Mouse (Mus musculus) MEL (cell line): Measurements from ENCODE around the gene B3gnt4. TPM values are rescaled to one million over a fixed set of nuclear protein-coding genes. Genes with fewer than 3 reads are reported as not detected.

ENCODE experiments used
- DNase-seq: peaks from one replicate; pipeline ENCODE4 v3.0.0; 2011; ENCODE audit warnings: low read depth, low spot score
- H3K27ac ChIP-seq: 2 replicates; pipeline ENCODE4 v1.5.1; 2012; ENCODE audit warnings: low read depth, mild to moderate bottlenecking, control low read depth, low read length, moderate library complexity; ENCODE audit not compliant: control insufficient read depth
- H3K27me3 ChIP-seq, 2 experiments: fragments of 150-350 bp in 1 of 2; sonication (generic) in 1 of 2; 2 replicates each; pipeline ENCODE4 v1.6.1; 2012; ENCODE audit warnings: low read length in 2 of 2, mild to moderate bottlenecking in 2 of 2, improper control_type of control experiment in 1 of 2, moderate library complexity in 1 of 2; ENCODE audit not compliant: insufficient read depth in 2 of 2, control insufficient read depth in 1 of 2
- H3K36me3 ChIP-seq, 2 experiments: 2 replicates each; pipeline ENCODE4 v1.6.1; 2012 to 2014; ENCODE audit warnings: low read length in 2 of 2, improper control_type of control experiment in 1 of 2, inconsistent platforms in 1 of 2, mild to moderate bottlenecking in 1 of 2; ENCODE audit not compliant: insufficient read depth in 2 of 2, control insufficient read depth in 1 of 2
- H3K4me1 ChIP-seq, 2 experiments: fragments of 150-350 bp in 1 of 2; sonication (generic) in 1 of 2; 2 replicates each; pipeline ENCODE4 v1.6.1; 2012; ENCODE audit warnings: low read length in 2 of 2, improper control_type of control experiment in 1 of 2, mild to moderate bottlenecking in 1 of 2; ENCODE audit not compliant: insufficient read depth in 2 of 2, control insufficient read depth in 1 of 2
- H3K4me3 ChIP-seq, 2 experiments: fragments of 150-350 bp in 1 of 2; sonication (generic) in 1 of 2; 2 replicates each; pipeline ENCODE4 v1.5.1; 2012; ENCODE audit warnings: low read depth in 2 of 2, low read length in 2 of 2, mild to moderate bottlenecking in 2 of 2, moderate library complexity in 2 of 2, control low read depth in 1 of 2, improper control_type of control experiment in 1 of 2; ENCODE audit not compliant: control insufficient read depth in 1 of 2, insufficient read depth in 1 of 2
- H3K79me2 ChIP-seq: 2 replicates; pipeline ENCODE4 v1.6.1; 2012; ENCODE audit warnings: mild to moderate bottlenecking, low read length, moderate library complexity; ENCODE audit not compliant: control insufficient read depth, poor library complexity, insufficient read depth
- H3K9ac ChIP-seq: 2 replicates; pipeline ENCODE4 v1.6.1; 2012; ENCODE audit warnings: low read depth, mild to moderate bottlenecking, control low read depth, low read length, moderate library complexity; ENCODE audit not compliant: control insufficient read depth, poor library complexity, severe bottlenecking
- H3K9me3 ChIP-seq: fragments of 150-350 bp; sonication (generic); replicated peaks from 2 replicates; pipeline ENCODE4 v1.6.1; 2012; ENCODE audit warnings: mild to moderate bottlenecking, low read length, improper control_type of control experiment, moderate library complexity; ENCODE audit not compliant: insufficient read depth
- CHD2 ChIP-seq: IDR thresholded peaks from 2 replicates; pipeline ENCODE4 v1.6.1; 2011; ENCODE audit warnings: low read length, improper control_type of control experiment
- CTCF ChIP-seq, 3 experiments: IDR thresholded peaks in 2 of 3; conservative IDR thresholded peaks in 1 of 3; 2 replicates each; pipeline ENCODE4 v1.5.1; 2011 to 2012; ENCODE audit warnings: low read length in 3 of 3, low read depth in 2 of 3, mild to moderate bottlenecking in 2 of 3, improper control_type of control experiment in 1 of 3, inconsistent platforms in 1 of 3, mixed read lengths in 1 of 3, moderate library complexity in 1 of 3; ENCODE audit not compliant: control insufficient read depth in 1 of 3, insufficient read depth in 1 of 3, poor library complexity in 1 of 3, severe bottlenecking in 1 of 3
- E2F4 ChIP-seq: IDR thresholded peaks from 2 replicates; pipeline ENCODE4 v1.6.1; 2011; ENCODE audit warnings: low read depth, low read length, improper control_type of control experiment, borderline replicate concordance
- EP300 ChIP-seq, 2 experiments: IDR thresholded peaks; 2 replicates each; pipeline ENCODE4 v1.6.1; 2011; ENCODE audit warnings: improper control_type of control experiment in 2 of 2, low read length in 2 of 2, low read depth in 1 of 2, mild to moderate bottlenecking in 1 of 2
- ETS1 ChIP-seq: IDR thresholded peaks from 2 replicates; pipeline ENCODE4 v1.6.1; 2012; ENCODE audit warnings: low read depth, mild to moderate bottlenecking, inconsistent platforms, low read length, improper control_type of control experiment, moderate library complexity
- GABPA ChIP-seq: IDR thresholded peaks from 2 replicates; pipeline ENCODE4 v1.6.1; 2012; ENCODE audit warnings: low read depth, mild to moderate bottlenecking, inconsistent platforms, low read length, improper control_type of control experiment, moderate library complexity
- HCFC1 ChIP-seq: IDR thresholded peaks from 2 replicates; pipeline ENCODE4 v1.6.1; 2012; ENCODE audit warnings: low read depth, mild to moderate bottlenecking, inconsistent platforms, low read length, improper control_type of control experiment, moderate library complexity
- JUND ChIP-seq: IDR thresholded peaks from 2 replicates; pipeline ENCODE4 v1.6.1; 2011; ENCODE audit warnings: low read depth, mild to moderate bottlenecking, improper control_type of control experiment, low read length
- KAT2A ChIP-seq: conservative IDR thresholded peaks from 2 replicates; pipeline ENCODE4 v1.6.1; 2012; ENCODE audit warnings: low read depth, low read length, improper control_type of control experiment, inconsistent platforms
- MAFK ChIP-seq: IDR thresholded peaks from 2 replicates; pipeline ENCODE4 v1.6.1; 2011; ENCODE audit warnings: low read depth, mild to moderate bottlenecking, low read length, improper control_type of control experiment, borderline replicate concordance
- MAX ChIP-seq: IDR thresholded peaks from 2 replicates; pipeline ENCODE4 v1.6.1; 2011; ENCODE audit warnings: low read length, improper control_type of control experiment
- MEF2A ChIP-seq: IDR thresholded peaks from 2 replicates; pipeline ENCODE4 v1.6.1; 2014; ENCODE audit warnings: low read depth, mild to moderate bottlenecking, inconsistent platforms, low read length, improper control_type of control experiment; ENCODE audit not compliant: poor library complexity, insufficient replicate concordance, severe bottlenecking; ENCODE audit errors: extremely low read depth
- MYB ChIP-seq: IDR thresholded peaks from 2 replicates; pipeline ENCODE4 v1.6.1; 2011; ENCODE audit warnings: mild to moderate bottlenecking, low read depth, low read length, improper control_type of control experiment
- POLR2AphosphoS2 ChIP-seq: IDR thresholded peaks from 2 replicates; pipeline ENCODE4 v1.6.1; 2011; ENCODE audit warnings: low read length, improper control_type of control experiment
- POLR2AphosphoS5 ChIP-seq: IDR thresholded peaks from 2 replicates; pipeline ENCODE4 v1.6.1; 2012; ENCODE audit warnings: low read depth, borderline replicate concordance, mild to moderate bottlenecking, inconsistent platforms, low read length, moderate library complexity, mixed read lengths
- RAD21 ChIP-seq: IDR thresholded peaks from 2 replicates; pipeline ENCODE4 v1.6.1; 2011; ENCODE audit warnings: mild to moderate bottlenecking, low read depth, low read length, improper control_type of control experiment
- RCOR1 ChIP-seq: IDR thresholded peaks from 2 replicates; pipeline ENCODE4 v1.6.1; 2012; ENCODE audit warnings: low read depth, mild to moderate bottlenecking, inconsistent platforms, low read length, improper control_type of control experiment
- SIN3A ChIP-seq: IDR thresholded peaks from 2 replicates; pipeline ENCODE4 v1.6.1; 2012; ENCODE audit warnings: low read length, improper control_type of control experiment, inconsistent platforms
- SMC3 ChIP-seq: IDR thresholded peaks from 2 replicates; pipeline ENCODE4 v1.6.1; 2011; ENCODE audit warnings: low read depth, low read length, improper control_type of control experiment
- TAL1 ChIP-seq: IDR thresholded peaks from 2 replicates; pipeline ENCODE4 v1.6.1; 2012; ENCODE audit warnings: mild to moderate bottlenecking, inconsistent platforms, low read length, moderate library complexity, mixed read lengths
- TCF12 ChIP-seq: IDR thresholded peaks from 2 replicates; pipeline ENCODE4 v1.6.1; 2014; ENCODE audit warnings: low read depth, mild to moderate bottlenecking, inconsistent platforms, low read length, improper control_type of control experiment, moderate library complexity
- ZC3H11A ChIP-seq: IDR thresholded peaks from 2 replicates; pipeline ENCODE4 v1.6.1; 2012; ENCODE audit warnings: low read depth, mild to moderate bottlenecking, inconsistent platforms, low read length, improper control_type of control experiment
- ZKSCAN1 ChIP-seq: IDR thresholded peaks from 2 replicates; pipeline ENCODE4 v1.6.1; 2012; ENCODE audit warnings: low read depth, mild to moderate bottlenecking, inconsistent platforms, low read length, improper control_type of control experiment, moderate library complexity
- ZNF384 ChIP-seq: IDR thresholded peaks from 2 replicates; pipeline ENCODE4 v1.6.1; 2012; ENCODE audit warnings: low read depth, mild to moderate bottlenecking, inconsistent platforms, low read length, improper control_type of control experiment
- polyA plus RNA-seq, 2 experiments: library from polyadenylated mRNA; stranded (reverse) in 1 of 2; unstranded in 1 of 2; fragments of >175 nt in 1 of 2; fragments of >200 nt in 1 of 2; gene quantifications; 2 replicates each; pipeline versions ENCODE4 v1.2.1 to v1.2.4; 2012; ENCODE audit warnings: low replicate concordance in 2 of 2, low read depth in 1 of 2; ENCODE audit not compliant: insufficient read length in 2 of 2, insufficient read depth in 1 of 2, missing spikeins in 1 of 2
- total RNA-seq: library from RNA; depleted of rRNA; stranded (reverse); fragments of 300-350 nt; gene quantifications from 2 replicates; pipeline ENCODE4 v1.2.3, GENCODE M21; 2012

B3gnt4 gene
- total and polyA plus RNA-seq, 3 experiments = 0.25 to 0.39 TPM; not detected in 1

DNA sequence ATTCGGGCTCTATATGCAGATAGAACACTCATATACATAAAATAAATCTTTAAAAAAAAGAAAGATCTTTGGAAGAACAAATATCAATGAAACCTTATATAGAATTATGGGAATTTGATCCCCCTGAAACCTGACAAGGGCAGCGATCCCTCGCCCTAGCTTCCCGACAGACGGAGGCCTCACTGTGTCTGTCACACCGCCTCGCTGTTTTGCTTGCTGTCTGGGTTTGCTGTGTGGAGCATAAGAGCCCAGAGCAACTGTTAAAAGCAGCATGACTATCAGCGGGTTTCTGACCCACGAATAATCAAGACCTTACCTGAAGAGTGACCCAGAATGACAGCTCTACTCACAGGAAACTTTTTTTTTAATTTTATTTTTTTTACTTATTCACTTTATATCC, 10.4 kb downstream of the B3gnt4 start:
- Histone ChIP-seq H3K4me1 (peaks cover 3 to 10% of the 10 kb centered on the region in 2 experiments; a peak in 3 of 4 replicates), H3K9ac (no peak overlapping the region), H3K9me3 (no peaks in the 10 kb centered on the region), H3K36me3 (peaks cover 4% of the 10 kb centered on the region in 2 experiments), H3K79me2 (peaks cover 6% of the 10 kb centered on the region), H3K27ac (no peak overlapping the region), H3K27me3 (no peaks in the 10 kb centered on the region)
- no peak for TF ChIP-seq TAL1
- no peak for TF ChIP-seq ZC3H11A
- no peak for TF ChIP-seq ZKSCAN1
- TF ChIP-seq KAT2A = no peak
- no peak for TF ChIP-seq POLR2AphosphoS2
- no peak for TF ChIP-seq CTCF (IDR thresholded peaks at IDR 0.05 in 2 of 3, conservative IDR thresholded peaks at IDR 0.05 in 1 of 3; ENCODE audit: control insufficient read depth in 1 of 3, insufficient read depth in 1 of 3, low read depth in 2 of 3, low read length in 3 of 3, poor library complexity in 1 of 3, severe bottlenecking in 1 of 3)
- no peak for TF ChIP-seq RAD21
- no peak for TF ChIP-seq MEF2A
- no peak for TF ChIP-seq HCFC1
- TF ChIP-seq RCOR1 = no peak
- TF ChIP-seq MAX = no peak
- no peak for TF ChIP-seq JUND
- TF ChIP-seq ZNF384 = no peak
- no peak for TF ChIP-seq E2F4
- no peak for TF ChIP-seq MAFK
- no peak for TF ChIP-seq CHD2
- no peak for TF ChIP-seq SIN3A
- TF ChIP-seq, all 39 proteins: peak for 0
- no peak overlapping the region for H3K4me3 ChIP-seq
- no peak for DNase-seq

DNA sequence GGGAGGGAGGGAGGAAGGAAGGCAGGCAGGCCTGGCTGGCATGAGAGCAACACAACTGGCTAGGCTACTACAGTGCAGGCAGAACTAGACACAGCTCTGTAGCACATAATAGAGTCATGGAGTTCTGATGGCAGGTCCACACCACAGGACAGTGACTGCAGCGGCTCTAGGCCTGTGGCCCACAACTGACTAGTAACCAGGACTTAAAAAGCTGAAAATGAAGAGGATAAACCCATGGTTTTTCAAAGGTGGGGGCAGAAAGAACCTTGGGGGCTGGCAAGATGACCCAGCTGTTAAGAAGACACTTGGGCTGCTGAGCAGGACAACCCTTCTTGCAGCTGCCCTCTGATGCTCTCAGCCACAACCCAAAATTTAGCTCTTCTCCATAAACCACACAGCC, 11.4 kb downstream of the B3gnt4 start:
- no peak for DNase-seq
- no peak overlapping the region for H3K4me3 ChIP-seq
- no peaks in the 10 kb centered on the region for H3K9me3 ChIP-seq
- peaks cover 3 to 10% of the 10 kb centered on the region in 2 experiments; a peak in 3 of 4 replicates for H3K4me1 ChIP-seq
- H3K9ac ChIP-seq = no peak overlapping the region
- TF ChIP-seq POLR2AphosphoS5 = no peak
- TF ChIP-seq EP300 (IDR thresholded peaks at IDR 0.05; ENCODE audit: low read depth in 1 of 2, low read length in 2 of 2) = no peak
- TF ChIP-seq MYB = no peak
- TF ChIP-seq ETS1 = no peak
- no peak for TF ChIP-seq GABPA
- no peak for TF ChIP-seq SMC3
- no peak for TF ChIP-seq TCF12
- no peak for TF ChIP-seq KAT2A
- TF ChIP-seq E2F4 = no peak
- TF ChIP-seq RCOR1 = no peak
- TF ChIP-seq, all 39 proteins: peak for 0
- Histone ChIP-seq H3K79me2 (peaks cover 6% of the 10 kb centered on the region), H3K27ac (no peak overlapping the region), H3K27me3 (no peaks in the 10 kb centered on the region), H3K36me3 (peaks cover 4% of the 10 kb centered on the region in 2 experiments)
